Mouse (Mus musculus) brain, embryonic 14.5 days (tissue): ENCODE measurements around the gene Fam71b.

ENCODE experiments used
- CTCF ChIP-seq: fragments of 200-500 bp; IDR thresholded peaks from 2 replicates; pipeline ENCODE4 v1.5.1; 2012; ENCODE audit warnings: inconsistent platforms, mild to moderate bottlenecking, moderate library complexity, borderline replicate concordance; ENCODE audit not compliant: insufficient read depth, insufficient read length; ENCODE audit errors: extremely low read depth
- POLR2A ChIP-seq: fragments of 200-500 bp; IDR thresholded peaks from 2 replicates; pipeline ENCODE4 v1.6.1; 2012; ENCODE audit warnings: mild to moderate bottlenecking, inconsistent platforms, borderline replicate concordance; ENCODE audit not compliant: poor library complexity, insufficient read depth, insufficient read length, severe bottlenecking; ENCODE audit errors: extremely low read depth

DNA sequence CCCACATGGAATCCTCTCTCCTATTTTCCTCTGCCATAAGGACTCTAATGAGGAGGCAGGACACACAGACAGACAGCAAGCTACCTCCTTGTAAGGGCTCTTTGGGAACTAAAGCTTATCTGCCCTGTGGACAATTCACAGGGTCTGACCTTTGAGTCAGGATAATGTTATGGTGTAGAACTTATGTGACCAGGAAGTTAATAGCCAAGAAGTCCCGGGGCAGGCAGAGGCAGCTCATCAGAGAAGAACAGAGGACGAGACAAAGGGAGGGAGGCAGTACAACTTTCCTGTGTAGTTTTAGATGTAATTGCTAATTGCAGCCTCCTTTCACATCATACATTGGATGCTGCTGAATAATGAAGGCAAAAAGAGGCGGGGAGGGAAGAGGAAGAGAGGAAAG is 5.7 kb upstream of the Fam71b start:
- TF ChIP-seq POLR2A (no peak), CTCF (no peak)
